Mouse (Mus musculus) stomach, postnatal 0 days (tissue): Measurements from ENCODE around the gene Zfp750.

Source experiments
- CTCF ChIP-seq: IDR thresholded peaks from 2 replicates; pipeline ENCODE4 v1.5.1; 2016; ENCODE audit warnings: antibody characterized with exemption, low read depth, mild to moderate bottlenecking, moderate library complexity
- EP300 ChIP-seq: optimal IDR thresholded peaks from 2 replicates; pipeline ENCODE3; 2016; ENCODE audit warnings: antibody characterized with exemption

- TF ChIP-seq CTCF = no peak
- TF ChIP-seq EP300 = no peak
Measured at GRCm38 (mm10) chr11:121548996-121549842, 30.1 kb upstream of the Zfp750 start.
